In genomic region chr6:65341360-65341759, GRCm38 (mm10) we compare ENCODE assay signal across 22 mouse cellular contexts. TPM values are rescaled to one million over a fixed set of nuclear protein-coding genes. Genes with fewer than 3 reads are reported as not detected.
"Had no signal": no experiment of that assay in that cellular context is flagged by ENCODE, and none has a peak within 500 bp of the region (broad histone marks: within the 10 kb centered on the region; RNA-seq: fewer than 3 reads in every experiment).

No protein-coding gene starts in this region.

- H3K4me3 ChIP-seq: neural tube, embryonic 13.5 days; neural tube, embryonic 15.5 days; stomach, embryonic 15.5 days had no signal

- H3K9ac ChIP-seq: neural tube, embryonic 13.5 days; neural tube, embryonic 15.5 days; stomach, embryonic 15.5 days had no signal

- H3K9me3 ChIP-seq: neural tube, embryonic 13.5 days; neural tube, embryonic 15.5 days; stomach, embryonic 15.5 days had no signal

- H3K4me1 ChIP-seq: neural tube, embryonic 13.5 days; neural tube, embryonic 15.5 days; stomach, embryonic 15.5 days had no signal

- H3K27me3 ChIP-seq: neural tube, embryonic 13.5 days; neural tube, embryonic 15.5 days; stomach, embryonic 15.5 days had no signal

- H3K36me3 ChIP-seq: neural tube, embryonic 13.5 days; neural tube, embryonic 15.5 days; stomach, embryonic 15.5 days had no signal

- H3K4me2 ChIP-seq: neural tube, embryonic 13.5 days; neural tube, embryonic 15.5 days; stomach, embryonic 15.5 days had no signal

- H3K27ac ChIP-seq: neural tube, embryonic 13.5 days; neural tube, embryonic 15.5 days; stomach, embryonic 15.5 days; stomach, postnatal 0 days had no signal

- DNase-seq: retina, postnatal 1 day; right cerebral cortex, adult 18-20 months; right cerebral cortex, postnatal 14 days; right cerebral cortex, postnatal 25 days; right cerebral cortex, postnatal 4 days; spleen, adult 18-20 months; thymus, adult 18-20 months; thymus, adult 2 months; thymus, postnatal 14 days; thymus, postnatal 25 days; thymus, postnatal 36 days; thymus, postnatal 4 days had no signal

RNA-seq across cellular contexts. Expression of gene C130060K24Rik, which starts 39.5 kb away (rescaled TPM):
- total RNA-seq: neutrophil, adult 5-6 weeks had no signal
- polyA plus RNA-seq: small intestine, adult 2 months; spleen, adult 2 months; testis, adult 2 months; thymus, adult 2 months; thymus, postnatal 0 days; urinary bladder, adult 2 months had no signal
